In the genomic region with DNA sequence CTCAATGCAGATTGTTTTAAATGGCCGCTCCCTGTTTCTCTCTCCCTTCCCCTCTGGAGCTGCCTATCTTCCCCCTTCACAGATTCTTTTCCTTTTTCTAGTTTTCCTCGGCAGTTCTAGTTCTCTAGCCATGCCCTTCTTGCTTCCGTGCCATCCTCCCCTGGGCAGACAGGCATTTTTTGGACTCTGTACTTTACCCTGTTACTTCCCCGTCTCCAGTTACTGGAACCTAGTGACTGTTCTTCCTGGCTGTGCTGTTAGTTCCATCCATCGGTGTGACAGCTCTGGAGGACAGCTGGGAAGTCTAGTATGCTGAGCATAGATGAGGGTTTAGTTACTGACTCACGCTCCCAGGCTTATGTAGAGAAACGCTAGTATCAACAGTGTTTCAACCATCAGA, we compare ENCODE assay signal across 26 mouse cellular contexts.
DNase-seq lines count a peak whose midpoint lies in the region; ATAC-seq and TF ChIP-seq lines count a peak whose summit lies in the region.
"Had no signal": no experiment of that assay in that cellular context is flagged by ENCODE, and none has a peak within 500 bp of the region (broad histone marks: within the 10 kb centered on the region; RNA-seq: fewer than 3 reads in every experiment).

No protein-coding gene starts in this region.

- no peaks in the 10 kb centered on the region for H3K36me3 ChIP-seq in kidney, embryonic 16.5 days (ENCODE audit: insufficient read depth, low read length)
- H3K36me3 ChIP-seq in kidney, embryonic 15.5 days, result peaks cover 10% of the 10 kb centered on the region; the same call in 1 of the 2 replicates
- no peaks in the 10 kb centered on the region; the same call in 1 of the 2 replicates for H3K36me3 ChIP-seq in hindbrain, postnatal 0 days (ENCODE audit: insufficient read depth, low read length)
- H3K36me3 ChIP-seq: embryonic facial prominence, embryonic 12.5 days; embryonic facial prominence, embryonic 15.5 days; hindbrain, embryonic 12.5 days had no signal

- no peak overlapping the region for H3K27ac ChIP-seq in kidney, embryonic 16.5 days (ENCODE audit: low read length)
- no peak overlapping the region for H3K27ac ChIP-seq in kidney, embryonic 15.5 days
- H3K27ac ChIP-seq in hindbrain, postnatal 0 days, result no peak overlapping the region
- H3K27ac ChIP-seq: embryonic facial prominence, embryonic 12.5 days; embryonic facial prominence, embryonic 15.5 days; gastrocnemius, adult 2 months; hindbrain, embryonic 12.5 days had no signal

- H3K9ac ChIP-seq in kidney, embryonic 16.5 days (replicated peaks; ENCODE audit: low read length), result no peak overlapping the region
- H3K9ac ChIP-seq in kidney, embryonic 15.5 days, result no peak overlapping the region
- H3K9ac ChIP-seq in hindbrain, postnatal 0 days (replicated peaks; ENCODE audit: low read length), result no peak overlapping the region
- H3K9ac ChIP-seq: embryonic facial prominence, embryonic 12.5 days; embryonic facial prominence, embryonic 15.5 days; forebrain, postnatal 0 days; hindbrain, embryonic 12.5 days had no signal

- H3K4me3 ChIP-seq in kidney, embryonic 16.5 days (ENCODE audit: low read length), result no peak overlapping the region
- H3K4me3 ChIP-seq in kidney, embryonic 15.5 days (replicated peaks), result no peak overlapping the region
- H3K4me3 ChIP-seq in hindbrain, postnatal 0 days (ENCODE audit: low read length), result no peak overlapping the region
- H3K4me3 ChIP-seq: embryonic facial prominence, embryonic 12.5 days; embryonic facial prominence, embryonic 15.5 days; gastrocnemius, adult 2 months; hindbrain, embryonic 12.5 days had no signal

- ATAC-seq in kidney, embryonic 16.5 days (ENCODE audit: low FRiP score, low TSS enrichment), result no peak
- ATAC-seq in kidney, embryonic 15.5 days (replicated peaks; ENCODE audit: low FRiP score), result no peak
- no peak for ATAC-seq in hindbrain, postnatal 0 days
- ATAC-seq: forebrain, embryonic 14.5 days; forebrain, postnatal 0 days; Patski had no signal

- 87% methylated on average over 7 of the region's 7 CpGs for WGBS in kidney, embryonic 16.5 days
- WGBS in kidney, embryonic 15.5 days, result 91% methylated on average over 7 of the region's 7 CpGs
- 87% methylated on average over 7 of the region's 7 CpGs for WGBS in hindbrain, postnatal 0 days

- no peaks in the 10 kb centered on the region for H3K9me3 ChIP-seq in kidney, embryonic 16.5 days (ENCODE audit: low read length)
- H3K9me3 ChIP-seq in kidney, embryonic 15.5 days (replicated peaks), result no peaks in the 10 kb centered on the region
- no peaks in the 10 kb centered on the region for H3K9me3 ChIP-seq in hindbrain, postnatal 0 days (ENCODE audit: low read length)
- H3K9me3 ChIP-seq: embryonic facial prominence, embryonic 12.5 days; embryonic facial prominence, embryonic 15.5 days; G1E; hindbrain, embryonic 12.5 days had no signal

- no peaks in the 10 kb centered on the region for H3K4me1 ChIP-seq in kidney, embryonic 16.5 days (ENCODE audit: insufficient read depth, low read length)
- H3K4me1 ChIP-seq in kidney, embryonic 15.5 days, result no peaks in the 10 kb centered on the region
- H3K4me1 ChIP-seq in hindbrain, postnatal 0 days (ENCODE audit: insufficient read depth, low read length), result no peaks in the 10 kb centered on the region
- H3K4me1 ChIP-seq: embryonic facial prominence, embryonic 12.5 days; embryonic facial prominence, embryonic 15.5 days; hindbrain, embryonic 12.5 days had no signal

- peak; percentile 53 for DNase-seq in kidney, adult 11 months
- peak; percentile 73 for DNase-seq in kidney, adult 9 months
- DNase-seq in R1 (ENCODE audit: low read depth, low spot score), result peak; percentile 13
- peak; percentile 49 to 65 for DNase-seq in kidney, postnatal 36 days
- DNase-seq in hindbrain, postnatal 0 days (ENCODE audit: low spot score), result no peak
- DNase-seq: adrenal gland, adult 2 months; adrenal gland, postnatal 14 days; B cell, adult 2 months; cerebellum, adult 11 months; cerebellum, adult 2 months; cerebellum, adult 9-11 months; cerebellum, postnatal 25 days; forebrain, postnatal 0 days; gastrocnemius, adult 2 months; gastrocnemius, postnatal 14 days; heart, adult 11 months had no signal

- H3K4me2 ChIP-seq in kidney, embryonic 16.5 days (replicated peaks; ENCODE audit: low read depth, low read length), result no peak overlapping the region
- H3K4me2 ChIP-seq in kidney, embryonic 15.5 days, result no peak overlapping the region
- H3K4me2 ChIP-seq in hindbrain, postnatal 0 days (ENCODE audit: low read depth, low read length), result no peak overlapping the region
- H3K4me2 ChIP-seq: embryonic facial prominence, embryonic 12.5 days; embryonic facial prominence, embryonic 15.5 days; heart, embryonic 11.5 days; hindbrain, embryonic 12.5 days had no signal

- TF ChIP-seq CTCF in hindbrain, postnatal 0 days (IDR thresholded peaks at IDR 0.05; ENCODE audit: low read depth), result no peak

- no peaks in the 10 kb centered on the region for H3K27me3 ChIP-seq in kidney, embryonic 16.5 days (ENCODE audit: insufficient read depth, low read length)
- H3K27me3 ChIP-seq in kidney, embryonic 15.5 days, result no peaks in the 10 kb centered on the region
- no peaks in the 10 kb centered on the region for H3K27me3 ChIP-seq in hindbrain, postnatal 0 days (ENCODE audit: insufficient read depth, low read length)
- H3K27me3 ChIP-seq: CH12.LX; embryonic facial prominence, embryonic 12.5 days; embryonic facial prominence, embryonic 15.5 days; hindbrain, embryonic 12.5 days; Patski had no signal
